Mouse (Mus musculus) c-Kit-positive CD71-positive TER-119-negative erythroid progenitor cells, embryonic 14.5 days (primary cell): ENCODE measurements around the gene Car3.
"Not testable (repeated sequence)": the region's sequence is repeated elsewhere in the genome, so short reads cannot be mapped to it uniquely, and the experiment has no call there.

Source experiments
- DNase-seq: peaks from one replicate; pipeline ENCODE4 v3.0.0-alpha.2; 2013; ENCODE audit warnings: low read depth

Gene Car3

DNA sequence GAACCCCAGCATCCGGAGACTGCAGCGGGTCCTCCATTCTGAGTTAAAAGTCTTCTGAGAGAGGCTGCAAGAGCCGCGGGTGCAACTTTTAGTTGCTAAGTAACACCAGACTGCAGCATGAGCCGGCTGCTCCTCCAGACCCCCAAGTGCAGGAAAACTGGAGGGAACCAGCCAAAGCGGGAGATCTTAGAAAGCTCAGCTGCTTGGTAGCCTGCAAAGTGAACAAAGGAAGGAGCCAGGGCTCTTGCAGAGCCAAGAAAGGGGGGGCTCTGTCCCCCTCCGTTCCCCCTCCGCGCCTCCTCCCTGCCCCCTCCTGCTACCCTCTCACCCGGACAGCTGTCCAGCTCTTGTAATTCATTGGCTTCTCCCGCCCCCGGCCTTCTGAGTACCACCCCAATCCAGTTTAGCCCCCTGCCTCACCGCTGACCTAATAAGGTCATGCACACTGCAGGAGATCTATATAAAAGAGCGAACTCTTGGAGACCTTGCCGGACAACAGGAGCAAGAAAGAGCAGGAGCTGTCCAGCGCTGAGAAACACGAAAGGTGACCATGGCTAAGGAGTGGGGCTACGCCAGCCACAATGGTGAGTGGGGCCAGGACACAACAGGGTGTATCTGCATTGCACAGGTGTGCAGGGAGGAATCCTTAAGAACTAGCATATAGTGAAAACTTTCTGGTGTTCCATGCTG, at the start of gene Car3:
Car3 (plus strand) TSS at position 491 of the 690 bp plus-strand sequence.
- no peak for DNase-seq

DNA sequence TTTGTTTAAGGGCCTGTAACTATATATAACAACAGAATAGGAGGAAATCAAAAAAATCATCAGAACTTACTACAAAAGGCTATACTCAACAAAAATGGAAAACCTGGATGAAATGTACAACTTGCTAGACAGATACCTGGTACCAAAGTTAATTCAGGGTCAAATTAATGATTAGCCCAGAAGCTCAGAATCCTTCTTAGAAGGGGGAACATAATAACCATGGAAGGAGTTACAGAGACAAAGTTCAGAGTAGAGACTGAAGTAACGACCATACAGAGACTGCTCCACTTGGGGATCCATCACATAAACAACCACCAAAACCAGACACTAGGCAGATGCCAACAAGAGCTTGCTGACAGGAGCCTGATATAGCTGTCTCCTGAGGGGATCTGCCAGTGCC, 47.9 kb upstream of the Car3 start:
- not testable (repeated sequence) for DNase-seq

DNA sequence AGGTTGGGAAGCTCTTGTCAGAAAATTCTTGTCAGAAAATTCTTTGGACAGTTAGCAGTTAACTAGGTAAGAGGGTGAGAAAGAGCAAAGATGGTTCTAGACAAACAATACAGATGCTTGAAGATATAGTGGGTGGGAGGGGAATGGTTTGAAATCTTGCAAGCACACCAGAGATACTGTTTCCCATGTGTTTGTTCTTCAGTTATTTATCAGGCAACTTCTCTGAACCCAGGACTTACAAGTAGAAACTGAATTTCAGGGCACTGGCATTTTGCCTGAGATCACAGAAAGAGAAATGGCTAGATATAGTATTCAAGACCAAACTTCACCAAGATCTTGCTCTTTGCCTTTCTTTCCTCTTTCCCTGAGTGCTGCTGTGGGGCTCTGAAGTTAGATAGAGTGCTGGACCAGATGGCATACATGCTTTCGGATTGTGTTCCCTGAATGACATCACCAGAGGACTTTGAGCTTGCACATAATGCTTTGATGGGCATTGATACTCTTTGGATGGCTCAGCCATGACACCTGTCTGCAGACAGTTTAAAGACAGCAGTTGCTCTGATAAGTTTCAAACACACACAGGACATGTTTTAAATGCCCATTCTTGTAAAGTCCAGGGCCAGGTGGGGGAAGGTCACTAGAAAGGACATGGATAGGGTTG, 43.3 kb upstream of the Car3 start:
- no peak for DNase-seq

DNA sequence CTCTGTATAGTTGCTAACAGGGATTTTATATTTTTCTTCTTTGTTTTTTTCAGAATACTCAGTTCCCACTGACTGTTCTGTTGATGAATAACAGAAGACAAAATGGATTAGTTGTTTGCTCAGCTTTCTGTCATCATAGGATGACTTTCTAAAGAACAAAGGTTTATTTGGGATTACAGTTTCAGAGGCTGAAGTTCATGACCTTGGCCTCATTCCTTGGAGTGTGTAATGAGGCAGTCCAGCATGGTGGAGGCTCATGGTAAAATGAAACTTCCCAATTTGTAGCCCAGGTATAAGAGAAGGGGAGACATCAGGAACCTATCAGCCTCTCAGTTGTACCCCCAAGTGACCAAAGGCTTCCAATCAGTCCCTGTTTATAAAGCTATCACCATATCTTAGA, 34.4 kb upstream of the Car3 start:
- DNase-seq, result no peak

DNA sequence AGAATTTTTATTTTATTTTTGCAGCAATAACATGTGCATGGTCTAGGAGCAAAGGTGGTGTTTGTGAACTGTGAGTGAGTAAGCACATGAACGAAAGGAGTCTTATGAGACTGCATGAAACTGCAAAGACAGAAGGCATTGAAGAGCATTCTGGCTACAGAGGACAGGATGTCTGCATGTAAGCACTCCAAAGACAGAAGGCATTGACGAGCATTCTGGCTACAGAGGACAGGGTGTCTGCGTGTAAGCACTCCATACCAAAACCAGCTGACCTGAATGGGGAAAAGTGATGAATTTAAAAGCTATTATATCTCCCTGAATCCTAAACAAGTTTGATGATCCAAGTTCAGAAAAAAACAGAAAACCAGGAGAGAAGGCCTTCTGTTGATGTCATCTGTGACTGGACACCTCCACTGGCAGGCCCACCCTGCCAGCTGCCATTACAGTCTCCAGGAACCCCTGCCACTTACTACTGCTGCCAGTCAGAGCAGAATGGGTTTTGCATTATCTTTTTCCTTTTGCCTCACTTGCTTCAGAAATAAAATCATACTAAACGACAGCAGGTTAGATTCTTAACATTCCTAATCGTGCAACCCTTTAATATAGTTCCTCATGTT, 32.0 kb upstream of the Car3 start:
- DNase-seq, result no peak

DNA sequence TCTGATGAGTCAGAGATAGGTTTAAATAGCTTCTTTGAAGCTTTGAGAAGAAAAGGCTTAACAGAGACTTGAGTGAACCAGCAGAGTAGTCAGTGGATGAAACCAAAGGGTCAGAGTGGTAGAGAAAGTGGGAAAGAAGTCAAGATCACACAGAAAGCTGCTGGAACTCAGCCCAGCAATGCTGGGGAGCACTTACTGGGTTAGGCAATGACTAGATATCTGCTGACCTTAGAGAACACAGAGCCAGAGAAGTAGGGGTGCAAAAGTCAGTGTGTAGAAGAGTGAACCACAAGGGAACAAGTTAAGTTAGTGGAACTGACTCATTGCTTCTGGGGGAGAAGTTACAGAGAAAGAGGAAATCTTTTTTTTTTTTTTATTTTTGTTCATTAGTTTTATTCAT, 30.5 kb upstream of the Car3 start:
- no peak for DNase-seq

DNA sequence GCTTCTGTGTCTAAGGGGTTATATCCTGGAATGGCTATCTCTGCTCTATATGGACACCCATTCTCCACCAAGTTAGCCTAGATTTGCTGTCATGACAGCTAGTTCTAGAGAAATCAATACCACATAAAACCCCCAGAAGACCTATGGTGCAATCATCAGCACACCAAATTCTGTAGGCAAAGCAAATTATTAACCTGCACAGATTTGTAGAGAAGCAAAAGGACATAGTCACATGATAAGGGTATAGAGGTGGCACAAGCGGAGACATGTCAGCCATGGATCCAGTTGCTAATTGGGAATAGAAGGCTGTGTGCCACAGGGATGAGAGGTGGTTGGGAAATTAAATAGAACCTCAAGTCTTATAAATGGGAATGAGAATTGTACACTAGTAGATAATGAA, 24.4 kb upstream of the Car3 start:
- DNase-seq, result no peak

DNA sequence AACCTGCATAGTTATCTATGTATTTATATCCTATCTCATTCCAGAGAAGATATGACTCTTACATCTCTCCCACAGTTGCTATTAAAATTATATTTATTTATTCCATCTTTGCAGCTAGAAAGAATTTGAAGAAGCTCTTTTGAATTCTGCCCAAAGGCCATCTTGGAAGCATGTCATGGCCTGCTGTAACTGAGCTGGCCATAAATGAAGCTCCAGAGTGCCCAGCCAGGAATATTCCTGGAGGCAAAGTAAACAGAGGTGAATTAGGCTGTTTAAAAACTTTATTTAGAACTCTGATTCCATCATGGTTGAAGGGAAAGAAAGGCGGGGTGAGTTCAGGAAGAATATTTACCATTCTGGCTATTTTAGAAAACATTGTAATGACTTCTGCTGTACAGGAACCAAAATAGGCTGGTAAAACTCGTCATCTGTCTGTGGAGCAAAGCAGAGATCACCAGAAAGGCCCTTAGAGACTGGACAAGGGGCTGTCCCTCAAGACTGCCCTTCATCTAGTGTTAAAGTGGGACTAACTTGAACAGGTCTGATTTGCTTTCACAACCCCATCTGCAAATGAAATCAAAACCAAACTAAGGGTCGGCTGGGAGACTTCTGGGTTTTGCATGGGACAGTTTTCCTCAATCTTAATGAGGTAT, 23.7 kb upstream of the Car3 start:
- no peak for DNase-seq

DNA sequence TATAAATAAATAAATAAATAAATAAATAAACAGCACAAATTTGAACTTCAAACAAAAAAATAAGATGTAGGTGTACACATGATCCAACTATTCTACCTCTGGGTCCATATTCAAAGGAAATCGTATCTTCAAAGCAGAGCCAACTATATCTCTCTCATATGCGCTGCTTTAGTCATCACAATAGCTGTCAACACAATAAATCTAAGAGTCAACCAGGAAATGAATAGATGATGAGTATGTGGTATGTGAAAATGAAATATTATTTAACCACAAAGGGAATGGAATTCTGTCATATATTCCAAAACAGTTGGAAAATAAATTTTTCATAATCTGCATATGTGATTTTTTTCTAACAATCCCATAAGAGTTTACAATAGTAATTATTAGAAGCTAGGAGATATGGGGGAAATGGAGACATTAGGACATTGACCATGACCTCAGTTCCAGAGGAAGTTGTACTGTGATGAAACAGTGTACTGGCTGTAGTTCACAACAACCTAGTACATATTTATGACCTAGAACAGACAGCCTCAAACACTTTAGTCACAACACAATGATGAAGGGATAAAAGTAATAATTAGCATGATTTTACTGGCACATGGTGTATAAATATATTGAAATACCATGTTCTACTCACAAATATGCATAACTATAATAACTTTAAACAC, 14.6 kb upstream of the Car3 start:
- DNase-seq, result no peak

DNA sequence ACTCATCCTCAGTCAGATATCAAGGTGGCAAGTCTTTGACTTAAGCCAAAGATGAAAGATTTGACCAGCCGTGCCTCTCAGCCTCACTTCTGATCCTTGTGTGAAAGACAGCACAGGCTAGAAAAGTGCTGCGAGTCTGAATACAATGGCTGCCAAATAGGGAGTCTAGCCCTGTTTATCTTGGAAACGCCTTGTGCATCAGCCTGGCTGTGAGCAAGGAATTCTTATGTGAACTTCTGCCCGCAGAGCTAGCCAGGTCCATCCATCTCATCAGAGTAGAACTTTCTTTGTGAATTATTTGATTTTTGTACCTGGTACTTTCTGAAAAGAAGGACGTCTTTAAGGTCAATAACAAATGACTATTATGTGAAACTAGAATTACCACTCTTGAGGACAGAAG, 9.3 kb upstream of the Car3 start:
- DNase-seq, result no peak

DNA sequence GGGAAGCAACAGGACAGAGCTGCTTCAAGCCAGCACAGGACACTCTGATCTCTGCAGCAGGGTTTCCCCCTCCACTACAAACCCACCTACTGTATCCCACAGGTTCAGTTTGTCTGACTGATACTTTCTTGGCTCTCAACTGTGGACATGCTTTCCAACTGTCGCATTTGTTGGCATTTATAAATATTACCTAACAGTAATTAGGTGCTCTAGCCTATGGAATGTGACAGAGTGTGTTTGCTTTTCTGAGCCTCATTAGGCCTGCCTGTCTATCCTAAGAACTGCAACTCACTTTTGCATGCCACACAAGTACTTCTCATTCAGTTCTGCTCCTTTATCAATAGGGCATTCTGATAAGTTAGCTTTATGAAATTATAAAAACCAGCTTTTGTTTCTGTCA, 8.9 kb upstream of the Car3 start:
- DNase-seq, result no peak

DNA sequence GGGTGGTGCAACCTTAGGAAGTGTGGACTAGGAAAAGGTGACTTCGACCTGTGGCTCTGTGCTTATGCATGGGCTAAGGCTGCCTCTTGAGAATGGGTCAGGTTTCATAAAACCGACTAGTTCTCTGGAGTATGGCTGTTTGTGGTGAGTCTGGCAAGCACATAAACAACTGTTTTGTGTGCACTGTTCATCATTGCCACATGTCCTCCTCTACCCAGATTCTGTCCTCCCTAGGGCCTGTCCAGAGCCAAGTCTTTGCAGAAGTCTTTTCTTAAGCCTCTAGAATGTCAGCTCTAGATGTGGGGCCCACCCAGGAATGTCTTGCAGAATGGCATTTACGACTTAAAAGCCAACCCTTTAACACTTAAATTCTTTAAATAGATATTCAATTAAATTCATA, 5.4 kb upstream of the Car3 start:
- DNase-seq, result no peak

DNA sequence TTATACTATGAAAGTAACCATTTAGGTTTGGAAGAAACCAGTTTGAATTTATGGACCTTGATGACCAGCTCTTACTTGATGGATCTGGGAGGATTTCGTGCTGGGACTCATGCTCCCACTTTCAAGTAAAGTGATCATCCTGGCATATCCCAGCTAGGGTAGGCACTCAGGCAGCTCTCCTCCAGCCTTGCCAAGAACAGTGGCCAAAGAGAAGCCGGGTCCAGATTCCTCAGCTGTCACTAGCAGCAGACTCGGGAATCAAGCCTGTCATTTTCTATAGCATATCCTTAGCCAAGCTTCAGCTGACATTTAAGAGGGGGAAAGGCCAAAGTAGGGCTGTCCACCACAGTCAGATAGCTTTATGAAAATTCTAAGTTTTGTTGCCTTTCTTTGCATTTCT, 3.0 kb upstream of the Car3 start:
- DNase-seq, result no peak

DNA sequence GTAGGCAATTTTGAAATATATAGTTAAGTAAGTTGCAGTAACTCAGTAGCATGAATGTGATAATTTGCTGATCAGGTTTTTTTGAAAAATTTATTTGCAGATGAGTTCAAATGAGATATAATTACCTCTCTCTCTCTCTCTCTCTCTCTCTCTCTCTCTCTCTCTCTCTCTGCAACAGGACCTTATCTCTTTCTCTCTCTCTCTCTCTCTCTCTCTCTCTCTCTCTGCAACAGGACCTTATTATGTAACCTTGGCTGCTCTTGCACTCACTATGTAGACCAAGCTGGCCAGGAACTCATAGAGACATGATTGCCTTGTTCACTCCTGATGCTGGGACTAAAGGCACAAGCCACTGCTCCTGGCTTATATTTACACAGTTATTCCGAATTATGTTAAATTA, 2.1 kb upstream of the Car3 start:
- DNase-seq, result no peak

DNA sequence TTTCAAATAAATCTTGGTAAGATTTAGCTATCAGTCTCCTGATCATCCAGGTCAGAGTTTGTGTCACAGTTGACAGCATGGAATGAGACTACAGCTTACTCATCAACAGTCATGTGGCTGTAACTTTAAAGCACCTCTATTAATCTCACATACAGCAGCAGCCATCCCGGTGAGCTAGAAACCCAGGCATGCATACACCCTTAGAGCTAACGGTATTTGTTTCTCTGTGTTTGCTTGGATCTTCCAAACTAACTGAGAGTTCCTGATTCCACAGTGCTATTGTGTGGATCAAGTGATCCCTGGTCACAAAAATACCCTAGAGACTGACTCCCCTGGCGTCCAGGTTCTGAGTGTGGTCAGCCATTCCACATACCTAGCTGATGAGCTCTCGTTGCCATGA, 1.5 kb upstream of the Car3 start:
- no peak for DNase-seq

DNA sequence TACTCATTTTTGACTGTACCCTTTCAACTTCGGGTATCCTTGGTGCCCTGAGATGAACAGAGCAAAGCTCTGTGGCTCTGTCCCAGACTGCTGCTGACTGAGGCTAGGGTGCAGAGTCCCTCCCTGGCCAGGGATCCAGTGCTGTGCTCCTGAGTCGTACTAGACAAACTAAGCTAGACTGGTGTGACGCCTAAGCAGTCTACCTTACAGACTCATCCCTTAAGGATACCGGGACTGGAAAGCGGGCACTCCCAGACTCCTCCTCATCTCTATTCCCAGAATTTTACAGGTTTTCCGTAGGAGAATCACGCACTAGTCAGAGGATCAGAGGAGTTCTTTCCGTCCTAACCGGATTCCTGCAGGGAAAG, 674 bp upstream of the Car3 start:
- DNase-seq, result no peak

DNA sequence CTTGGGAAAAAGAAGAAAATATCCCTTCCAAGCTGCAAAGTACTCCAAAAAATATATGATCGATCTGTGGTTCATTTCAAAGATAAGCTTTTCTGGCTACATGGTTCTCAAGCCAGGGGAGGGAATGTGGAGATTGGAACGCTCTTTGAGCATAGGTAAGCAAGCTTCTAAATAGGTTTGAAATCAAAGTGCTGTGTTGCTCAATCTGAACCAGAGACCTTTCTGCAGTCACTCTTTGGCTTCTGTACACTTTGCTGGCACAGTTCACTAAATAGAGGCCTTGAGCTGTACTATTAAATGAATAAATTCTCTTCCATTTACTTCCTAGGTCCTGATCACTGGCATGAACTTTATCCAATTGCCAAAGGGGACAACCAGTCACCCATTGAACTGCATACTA, 610 bp downstream of the Car3 start:
- no peak for DNase-seq

DNA sequence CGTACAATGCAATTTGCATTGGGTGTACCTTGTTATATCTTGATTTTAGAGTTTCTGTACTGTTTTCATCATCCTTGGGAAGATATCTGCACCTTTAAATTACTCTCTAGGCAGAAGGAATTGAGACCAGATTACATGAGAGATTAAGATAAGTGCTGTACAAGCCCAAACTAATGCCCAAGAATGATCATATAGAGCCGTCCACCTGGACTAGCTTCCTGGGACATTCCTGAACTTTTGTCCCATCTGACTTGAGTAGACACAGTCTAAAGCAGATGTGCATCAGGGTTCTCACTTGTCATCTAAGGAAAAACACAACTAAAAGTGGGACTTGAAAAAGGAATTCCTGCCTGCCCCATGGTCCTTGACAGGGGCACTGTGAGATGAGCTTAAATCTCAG, 2.6 kb downstream of the Car3 start:
- no peak for DNase-seq

DNA sequence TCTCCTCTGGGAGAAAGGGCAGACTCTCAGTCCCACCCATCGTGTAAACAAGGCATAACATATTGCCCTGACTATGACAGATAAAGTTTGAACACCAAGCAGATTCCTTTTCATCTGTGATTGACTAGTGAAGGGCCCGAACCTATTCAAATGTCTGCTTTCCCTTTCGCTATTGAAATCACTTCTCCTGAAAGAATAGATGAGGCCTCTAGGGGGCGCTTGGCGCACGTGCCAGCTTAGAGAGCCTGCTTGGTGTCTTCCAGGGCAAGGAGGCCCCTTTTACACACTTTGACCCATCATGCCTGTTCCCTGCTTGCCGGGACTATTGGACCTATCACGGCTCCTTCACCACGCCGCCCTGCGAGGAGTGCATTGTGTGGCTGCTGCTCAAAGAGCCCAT, 6.5 kb downstream of the Car3 start:
- no peak for DNase-seq

DNA sequence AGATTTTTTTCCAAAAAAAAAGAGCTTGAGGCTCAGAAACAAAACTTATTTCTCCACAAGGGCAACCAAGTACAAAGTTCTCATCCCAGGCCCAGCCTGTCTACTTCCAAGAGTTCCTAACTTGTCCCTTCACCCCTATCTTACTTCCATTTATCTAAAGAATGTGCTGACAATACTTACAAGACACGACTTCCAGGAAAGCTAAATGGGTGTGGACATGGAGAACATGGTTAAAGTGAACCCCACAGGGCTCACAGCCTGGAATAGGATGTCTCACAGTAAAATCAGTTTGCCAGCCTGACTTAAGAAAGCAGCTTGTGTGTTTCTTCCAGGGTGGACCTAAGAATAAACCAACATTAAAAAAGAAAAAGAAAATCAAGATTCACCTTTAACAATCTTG, 7.2 kb downstream of the Car3 start:
- DNase-seq, result no peak

DNA sequence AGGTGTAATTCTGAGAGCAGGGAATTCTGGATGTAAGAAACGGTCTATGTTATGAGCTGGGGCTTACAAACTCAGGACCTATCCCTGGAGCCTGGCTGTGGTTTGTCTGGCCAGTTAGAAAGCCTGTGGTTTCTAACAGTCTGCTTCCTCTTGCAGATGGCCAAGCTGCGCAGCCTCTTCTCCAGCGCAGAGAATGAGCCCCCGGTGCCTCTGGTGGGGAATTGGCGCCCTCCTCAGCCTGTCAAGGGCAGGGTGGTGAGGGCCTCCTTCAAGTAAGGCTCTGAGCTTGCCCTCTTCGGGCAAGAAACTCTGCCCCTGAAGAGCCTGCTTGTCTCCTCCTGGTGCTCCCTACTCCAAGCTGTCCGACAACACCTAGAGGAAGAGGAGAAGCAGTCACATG, 8.1 kb downstream of the Car3 start:
- DNase-seq, result no peak

DNA sequence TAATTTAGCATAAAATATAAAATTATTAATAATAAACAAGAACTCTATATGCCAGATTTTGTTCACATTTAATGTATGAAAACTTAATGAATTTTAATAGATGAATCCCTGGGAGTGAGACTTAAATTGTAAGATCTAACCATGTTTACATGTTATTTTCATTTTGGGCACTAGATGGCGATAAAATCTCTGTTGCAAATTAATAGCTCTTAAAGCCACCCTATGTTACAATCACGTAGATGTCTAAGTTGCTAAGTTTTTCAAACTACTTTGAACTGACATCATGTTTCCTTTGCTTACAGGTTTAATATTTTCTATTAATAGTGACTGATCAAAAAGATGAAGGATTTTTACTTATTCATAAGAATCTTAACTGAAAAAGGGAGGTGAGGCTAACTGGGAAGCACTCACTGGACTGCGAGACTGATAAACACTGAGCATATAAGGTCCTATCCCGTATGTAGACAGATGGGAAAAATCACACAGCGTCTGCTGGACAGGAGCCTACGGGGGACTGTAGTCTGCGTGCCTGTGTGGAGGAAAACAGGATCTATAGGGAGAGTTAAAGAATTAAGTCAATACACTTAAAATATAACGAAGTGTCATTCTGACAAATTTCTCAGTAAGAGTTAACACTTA, 11.2 kb downstream of the Car3 start:
- no peak for DNase-seq
